Mouse (Mus musculus): ENCODE results near the gene Calm1.

DNA sequence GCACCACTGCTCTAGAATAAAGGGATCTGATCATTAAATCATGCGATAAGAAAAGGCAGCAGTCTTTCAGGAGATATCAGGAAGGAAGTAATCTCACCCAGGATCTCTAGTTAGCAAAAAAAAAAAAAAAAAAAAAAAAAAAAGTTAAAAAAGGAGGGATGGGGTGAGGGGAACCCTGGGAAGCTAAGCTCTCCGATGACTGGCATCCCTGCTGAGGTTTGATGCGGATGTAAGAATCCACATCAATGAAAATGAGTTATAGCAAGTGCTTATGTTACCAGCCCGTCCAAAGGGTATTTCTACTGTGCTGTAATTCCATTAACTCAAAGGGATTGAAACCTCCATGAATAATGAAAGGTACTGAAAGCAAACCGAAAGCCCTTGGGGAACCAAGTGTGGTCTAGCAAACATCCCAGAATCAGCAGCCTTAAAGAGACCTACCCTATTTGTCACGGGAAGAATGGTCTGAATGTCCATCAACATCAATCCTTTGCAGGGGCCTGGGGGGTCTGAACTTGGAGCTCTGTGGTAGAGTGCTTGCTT is 20.3 kb upstream of the Calm1 start:
- no peak for TF ChIP-seq TAL1 (IDR thresholded peaks at IDR 0.05; ENCODE audit: low read length)
- TF ChIP-seq GATA1 (IDR thresholded peaks at IDR 0.05; ENCODE audit: low read length), result no peak

Data from erythroblast, embryonic 14.5 days (primary cell).